Mouse (Mus musculus): ENCODE measurements around the gene AI413582.

DNA sequence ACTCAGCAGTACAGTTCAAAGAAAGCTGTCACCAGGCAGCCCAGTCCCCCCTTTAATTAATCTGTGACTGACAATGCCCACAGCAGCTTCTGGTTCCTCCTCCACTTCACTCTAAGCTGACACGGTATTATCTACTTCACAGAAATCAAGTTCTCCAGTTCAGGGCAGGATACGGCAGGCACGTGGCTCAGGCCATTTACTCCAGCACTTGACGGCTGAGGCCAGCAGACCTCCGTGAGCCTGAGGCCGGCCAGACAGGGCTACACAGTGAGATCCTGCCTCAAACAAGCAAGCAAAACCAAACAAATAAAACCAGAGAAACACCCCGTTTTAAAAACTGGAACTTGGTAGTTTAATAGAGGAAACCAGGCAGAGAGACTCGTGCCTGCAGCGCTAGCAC lies 21.1 kb upstream of the AI413582 start:
- no peak for TF ChIP-seq CTCF (IDR thresholded peaks at IDR 0.05 in 2 of 3, conservative IDR thresholded peaks at IDR 0.05 in 1 of 3; ENCODE audit: control insufficient read depth in 1 of 3, insufficient read depth in 1 of 3, low read depth in 2 of 3, low read length in 3 of 3, poor library complexity in 1 of 3, severe bottlenecking in 1 of 3)
- TF ChIP-seq POLR2A (IDR thresholded peaks at IDR 0.05; ENCODE audit: control insufficient read depth in 1 of 2, insufficient read depth in 1 of 2, low read depth in 1 of 2, low read length in 2 of 2, poor library complexity in 1 of 2) = no peak
- TF ChIP-seq ZKSCAN1 (IDR thresholded peaks at IDR 0.05; ENCODE audit: low read depth, low read length) = no peak
- TF ChIP-seq CHD2 (IDR thresholded peaks at IDR 0.05; ENCODE audit: low read length) = no peak
- TF ChIP-seq E2F4 (IDR thresholded peaks at IDR 0.05; ENCODE audit: borderline replicate concordance, low read depth, low read length) = no peak
- no peak for TF ChIP-seq USF2 (IDR thresholded peaks at IDR 0.05; ENCODE audit: borderline replicate concordance in 1 of 2, insufficient read depth in 1 of 2, low read depth in 1 of 2, low read length in 2 of 2)
- TF ChIP-seq MAX (IDR thresholded peaks at IDR 0.05; ENCODE audit: low read length) = no peak
